ENCODE assay signal across 33 mouse cellular contexts in the genomic region with DNA sequence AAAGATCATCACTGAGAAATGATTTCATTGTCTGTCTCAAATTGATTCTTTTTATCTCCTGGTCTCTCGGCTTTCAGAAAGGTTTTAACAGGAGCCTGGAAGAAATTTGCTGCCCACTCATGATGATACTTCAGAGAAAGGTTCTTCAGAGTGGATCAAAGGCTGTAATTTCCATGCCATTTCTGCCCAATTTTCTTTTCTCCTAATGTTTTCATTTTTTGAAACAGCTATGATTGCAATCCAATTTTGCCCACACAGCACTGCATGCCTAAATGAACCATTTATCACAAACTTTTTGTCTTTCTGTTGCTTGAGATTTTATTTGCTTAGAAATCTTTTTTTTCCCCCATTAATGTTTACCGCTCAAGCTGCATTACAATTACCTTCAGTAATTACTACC. TPM values are rescaled to one million over a fixed set of nuclear protein-coding genes. Genes with fewer than 3 reads are reported as not detected.
"Had no signal": no experiment of that assay in that cellular context is flagged by ENCODE, and none has a peak within 500 bp of the region (broad histone marks: within the 10 kb centered on the region; RNA-seq: fewer than 3 reads in every experiment).

No protein-coding gene starts in this region.

- H3K27me3 ChIP-seq: heart, embryonic 13.5 days; heart, embryonic 15.5 days; hindbrain, embryonic 12.5 days; intestine, embryonic 15.5 days; limb, embryonic 12.5 days; liver, embryonic 13.5 days; liver, embryonic 15.5 days had no signal

- H3K27ac ChIP-seq: heart, adult 2 months; heart, embryonic 13.5 days; heart, embryonic 15.5 days; hindbrain, embryonic 12.5 days; hindbrain, embryonic 14.5 days; intestine, embryonic 15.5 days; limb, embryonic 10.5 days; limb, embryonic 12.5 days; liver, embryonic 13.5 days; liver, embryonic 15.5 days had no signal

- ATAC-seq: hindbrain, embryonic 16.5 days; inflammation-experienced regulatory T-cells, adult 6 months; intestine, embryonic 15.5 days; intestine, postnatal 0 days; liver, postnatal 0 days had no signal

- H3K4me2 ChIP-seq: heart, embryonic 11.5 days; heart, embryonic 13.5 days; heart, embryonic 15.5 days; hindbrain, embryonic 12.5 days; hindbrain, embryonic 14.5 days; intestine, embryonic 15.5 days; limb, embryonic 12.5 days; liver, embryonic 11.5 days; liver, embryonic 13.5 days; liver, embryonic 15.5 days had no signal

- H3K9me3 ChIP-seq: heart, embryonic 13.5 days; heart, embryonic 15.5 days; hindbrain, embryonic 12.5 days; intestine, embryonic 15.5 days; limb, embryonic 10.5 days; limb, embryonic 12.5 days; liver, embryonic 13.5 days; liver, embryonic 15.5 days had no signal

- H3K4me3 ChIP-seq: heart, adult 2 months; heart, embryonic 13.5 days; heart, embryonic 15.5 days; hindbrain, embryonic 12.5 days; intestine, embryonic 15.5 days; left cerebral cortex, adult 2 months; limb, embryonic 10.5 days; limb, embryonic 12.5 days; liver, embryonic 13.5 days; liver, embryonic 15.5 days had no signal

- H3K4me1 ChIP-seq: heart, embryonic 13.5 days; heart, embryonic 15.5 days; hindbrain, embryonic 12.5 days; intestine, embryonic 15.5 days; limb, embryonic 10.5 days; limb, embryonic 12.5 days; liver, embryonic 13.5 days; liver, embryonic 15.5 days had no signal

- H3K36me3 ChIP-seq: heart, embryonic 13.5 days; heart, embryonic 15.5 days; hindbrain, embryonic 12.5 days; intestine, embryonic 15.5 days; limb, embryonic 10.5 days; limb, embryonic 12.5 days; liver, embryonic 13.5 days; liver, embryonic 15.5 days had no signal

- H3K9ac ChIP-seq: heart, embryonic 13.5 days; heart, embryonic 15.5 days; hindbrain, embryonic 12.5 days; hindbrain, embryonic 14.5 days; intestine, embryonic 15.5 days; limb, embryonic 12.5 days; liver, embryonic 13.5 days; liver, embryonic 15.5 days; liver, postnatal 0 days had no signal

- DNase-seq: gastrocnemius, postnatal 14 days; gastrocnemius, postnatal 36 days; heart, adult 11 months; heart, adult 2 months; heart, postnatal 14 days; heart, postnatal 36 days; kidney, adult 18-20 months; kidney, adult 8-10 months; kidney, postnatal 10 days; kidney, postnatal 25 days; kidney, postnatal 4 days; liver; liver, embryonic 13.5 days; liver, postnatal 0 days had no signal

RNA-seq across cellular contexts. Expression of a gene that starts 53.3 kb away (rescaled TPM):
- polyA plus RNA-seq: gonadal fat pad, adult 2 months; heart, adult 2 months; heart, embryonic 11.5 days; heart, embryonic 13.5 days; heart, embryonic 15.5 days; heart, postnatal 0 days; inflammation-experienced regulatory T-cells, adult 6 months; intestine, embryonic 15.5 days; intestine, postnatal 0 days; kidney, embryonic 14.5 days; kidney, embryonic 16.5 days; limb, embryonic 10.5 days; limb, embryonic 12.5 days; limb, embryonic 14.5 days; liver, embryonic 11.5 days; liver, embryonic 13.5 days; liver, embryonic 15.5 days; liver, postnatal 0 days had no signal
